In the genomic region with DNA sequence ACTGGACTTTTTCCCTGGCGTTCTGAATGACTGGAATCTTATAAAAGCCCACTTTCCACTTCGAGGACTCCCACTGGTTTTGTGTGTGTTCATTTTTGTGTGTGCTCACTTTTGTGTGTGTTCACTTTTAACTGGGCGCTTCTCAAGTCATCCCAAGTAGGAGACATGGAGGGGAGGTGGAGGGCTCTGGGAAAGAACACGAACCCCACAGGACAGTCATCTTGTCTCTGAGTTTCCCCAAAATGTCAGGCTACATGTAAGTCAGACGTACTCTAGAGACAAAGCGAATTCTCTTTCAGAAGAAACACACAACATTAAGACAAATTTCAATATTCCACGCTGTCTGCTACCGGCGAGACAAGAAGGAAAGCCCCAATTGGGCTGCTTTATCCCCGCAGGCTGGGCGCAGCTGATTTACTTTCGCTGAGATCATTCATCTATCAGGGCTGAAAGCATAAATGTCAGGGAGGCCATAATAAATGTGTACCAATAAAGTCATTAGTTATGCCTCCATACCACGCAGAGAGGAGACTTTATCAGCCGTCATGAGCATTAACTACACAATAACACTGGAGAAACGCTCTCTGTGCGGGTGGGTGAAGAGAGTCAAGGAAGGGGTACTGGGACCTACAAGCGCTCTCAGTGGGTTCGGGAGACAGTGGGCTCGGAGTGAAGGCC, we compare ENCODE assay signal across 12 mouse cellular contexts.
DNase-seq lines count a peak whose midpoint lies in the region; ATAC-seq and TF ChIP-seq lines count a peak whose summit lies in the region.
"Had no signal": no experiment of that assay in that cellular context is flagged by ENCODE, and none has a peak within 500 bp of the region (broad histone marks: within the 10 kb centered on the region; RNA-seq: fewer than 3 reads in every experiment).

No protein-coding gene starts in this region.

- no peak overlapping the region for H3K4me3 ChIP-seq in forebrain, embryonic 14.5 days (ENCODE audit: low read depth, low read length)
- H3K4me3 ChIP-seq in forebrain, embryonic 16.5 days (replicated peaks; ENCODE audit: low read length): no peak overlapping the region
- no peak overlapping the region for H3K4me3 ChIP-seq in embryonic facial prominence, embryonic 12.5 days
- H3K4me3 ChIP-seq in hindbrain, postnatal 0 days (ENCODE audit: low read length): no peak overlapping the region
- H3K4me3 ChIP-seq in midbrain, embryonic 16.5 days (ENCODE audit: low read depth, low read length): no peak overlapping the region
- H3K4me3 ChIP-seq: gastrocnemius, adult 2 months; liver, embryonic 12.5 days; megakaryocyte, embryonic 14.5 days had no signal

- no peaks in the 10 kb centered on the region for H3K36me3 ChIP-seq in forebrain, embryonic 14.5 days (ENCODE audit: control insufficient read depth, insufficient read depth, low read length)
- no peaks in the 10 kb centered on the region for H3K36me3 ChIP-seq in forebrain, embryonic 16.5 days (ENCODE audit: control insufficient read depth, insufficient read depth)
- H3K36me3 ChIP-seq in embryonic facial prominence, embryonic 12.5 days: no peaks in the 10 kb centered on the region
- H3K36me3 ChIP-seq in hindbrain, postnatal 0 days (ENCODE audit: insufficient read depth, low read length): no peaks in the 10 kb centered on the region
- H3K36me3 ChIP-seq in midbrain, embryonic 16.5 days (ENCODE audit: control insufficient read depth, insufficient read depth, low read length): no peaks in the 10 kb centered on the region
- H3K36me3 ChIP-seq: liver, embryonic 12.5 days had no signal

- ATAC-seq in forebrain, embryonic 14.5 days: 0 out of 2 replicates have a peak, but pooled peaks have one; percentile 10
- ATAC-seq in forebrain, embryonic 16.5 days: no peak
- no peak for ATAC-seq in embryonic facial prominence, embryonic 12.5 days (ENCODE audit: insufficient number of reproducible peaks, insufficient read depth, low FRiP score, low TSS enrichment)
- peak; percentile 54 for ATAC-seq in hindbrain, postnatal 0 days
- ATAC-seq in midbrain, embryonic 16.5 days: 0 out of 2 replicates have a peak, but pooled peaks have one; percentile 27
- ATAC-seq: liver, embryonic 12.5 days had no signal

- no peak for DNase-seq in forebrain, embryonic 14.5 days (ENCODE audit: low spot score)
- DNase-seq in hindbrain, postnatal 0 days (ENCODE audit: low spot score): peak; percentile 45
- DNase-seq in urinary bladder, postnatal 4 days (ENCODE audit: low spot score in 2 of 2): no peak
- no peak for DNase-seq in ovary, adult 18-20 months (ENCODE audit: low spot score)
- DNase-seq in layer of hippocampus, adult 9-11 months: no peak
- DNase-seq: B cell, adult 2 months; gastrocnemius, adult 2 months had no signal

- H3K9me3 ChIP-seq in forebrain, embryonic 14.5 days (replicated peaks; ENCODE audit: control insufficient read depth, low read length): no peaks in the 10 kb centered on the region
- H3K9me3 ChIP-seq in forebrain, embryonic 16.5 days (ENCODE audit: control insufficient read depth, low read length): no peaks in the 10 kb centered on the region
- H3K9me3 ChIP-seq in embryonic facial prominence, embryonic 12.5 days: no peaks in the 10 kb centered on the region
- H3K9me3 ChIP-seq in hindbrain, postnatal 0 days (ENCODE audit: low read length): no peaks in the 10 kb centered on the region
- H3K9me3 ChIP-seq in midbrain, embryonic 16.5 days (replicated peaks; ENCODE audit: control insufficient read depth, low read length, poor library complexity, severe bottlenecking): no peaks in the 10 kb centered on the region
- H3K9me3 ChIP-seq: liver, embryonic 12.5 days had no signal

- no peak overlapping the region for H3K9ac ChIP-seq in forebrain, embryonic 14.5 days (ENCODE audit: low read length)
- no peak overlapping the region for H3K9ac ChIP-seq in forebrain, embryonic 16.5 days (replicated peaks; ENCODE audit: low read depth, low read length)
- H3K9ac ChIP-seq in embryonic facial prominence, embryonic 12.5 days: no peak overlapping the region
- H3K9ac ChIP-seq in hindbrain, postnatal 0 days (replicated peaks; ENCODE audit: low read length): no peak overlapping the region
- 0 out of 2 replicates have a peak overlapping the region, but pooled peaks have one; percentile 1 for H3K9ac ChIP-seq in midbrain, embryonic 16.5 days (ENCODE audit: low read depth, low read length)
- H3K9ac ChIP-seq: liver, embryonic 12.5 days had no signal

- WGBS in forebrain, embryonic 14.5 days: 74% methylated on average over 19 of the region's 19 CpGs
- WGBS in forebrain, embryonic 16.5 days: 73% methylated on average over 19 of the region's 19 CpGs
- 78% methylated on average over 19 of the region's 19 CpGs for WGBS in embryonic facial prominence, embryonic 12.5 days
- WGBS in hindbrain, postnatal 0 days: 38% methylated on average over 19 of the region's 19 CpGs
- 42% methylated on average over 19 of the region's 19 CpGs for WGBS in midbrain, embryonic 16.5 days

- no peak for TF ChIP-seq CTCF in hindbrain, postnatal 0 days (IDR thresholded peaks at IDR 0.05; ENCODE audit: low read depth)

- 0 out of 2 replicates have a peak, but pooled peaks cover 3% of the 10 kb centered on the region for H3K4me1 ChIP-seq in forebrain, embryonic 14.5 days (ENCODE audit: control insufficient read depth, insufficient read depth, low read length)
- H3K4me1 ChIP-seq in forebrain, embryonic 16.5 days (replicated peaks; ENCODE audit: control insufficient read depth, insufficient read depth, low read length): 0 out of 2 replicates have a peak, but pooled peaks cover 11% of the 10 kb centered on the region
- H3K4me1 ChIP-seq in embryonic facial prominence, embryonic 12.5 days: peaks cover 6% of the 10 kb centered on the region; the same call in 1 of the 2 replicates
- H3K4me1 ChIP-seq in hindbrain, postnatal 0 days (ENCODE audit: insufficient read depth, low read length): peaks cover 11% of the 10 kb centered on the region; the same call in 1 of the 2 replicates
- peaks cover 12% of the 10 kb centered on the region; the same call in 1 of the 2 replicates for H3K4me1 ChIP-seq in midbrain, embryonic 16.5 days (ENCODE audit: control insufficient read depth, insufficient read depth, low read length)

- H3K4me2 ChIP-seq in forebrain, embryonic 14.5 days (ENCODE audit: low read length): no peak overlapping the region
- H3K4me2 ChIP-seq in forebrain, embryonic 16.5 days (ENCODE audit: low read length): no peak overlapping the region
- H3K4me2 ChIP-seq in embryonic facial prominence, embryonic 12.5 days (replicated peaks): no peak overlapping the region
- H3K4me2 ChIP-seq in hindbrain, postnatal 0 days (ENCODE audit: low read depth, low read length): peak overlapping the region; percentile 38
- H3K4me2 ChIP-seq in midbrain, embryonic 16.5 days (ENCODE audit: low read length): peak overlapping the region; percentile 27
- H3K4me2 ChIP-seq: liver, embryonic 12.5 days had no signal

- no peak overlapping the region for H3K27ac ChIP-seq in forebrain, embryonic 14.5 days (ENCODE audit: low read depth, low read length)
- H3K27ac ChIP-seq in forebrain, embryonic 16.5 days (ENCODE audit: low read length): no peak overlapping the region
- H3K27ac ChIP-seq in embryonic facial prominence, embryonic 12.5 days: 0 out of 2 replicates have a peak overlapping the region, but pooled peaks have one; percentile 23
- H3K27ac ChIP-seq in hindbrain, postnatal 0 days: no peak overlapping the region
- H3K27ac ChIP-seq in midbrain, embryonic 16.5 days (ENCODE audit: low read length): peak overlapping the region; percentile 50; the same call in 1 of the 2 replicates
- H3K27ac ChIP-seq: gastrocnemius, adult 2 months; liver, embryonic 12.5 days had no signal

- no peaks in the 10 kb centered on the region for H3K27me3 ChIP-seq in forebrain, embryonic 14.5 days (replicated peaks; ENCODE audit: control insufficient read depth, insufficient read depth, low read length)
- H3K27me3 ChIP-seq in forebrain, embryonic 16.5 days (replicated peaks; ENCODE audit: control insufficient read depth, insufficient read depth, low read length): no peaks in the 10 kb centered on the region
- H3K27me3 ChIP-seq in embryonic facial prominence, embryonic 12.5 days: no peaks in the 10 kb centered on the region
- no peaks in the 10 kb centered on the region for H3K27me3 ChIP-seq in hindbrain, postnatal 0 days (ENCODE audit: insufficient read depth, low read length)
- no peaks in the 10 kb centered on the region for H3K27me3 ChIP-seq in midbrain, embryonic 16.5 days (ENCODE audit: control insufficient read depth, insufficient read depth, low read depth, low read length)
- H3K27me3 ChIP-seq: liver, embryonic 12.5 days; megakaryocyte, embryonic 14.5 days had no signal

Comparison
In these comparisons a context has a peak if more than half of its experiments do, and no peak if none do; other contexts are left out.
1. ATAC-seq: peak in forebrain, embryonic 14.5 days (single experiment), hindbrain, postnatal 0 days (single experiment) and midbrain, embryonic 16.5 days (single experiment); none in forebrain, embryonic 16.5 days (single experiment) and embryonic facial prominence, embryonic 12.5 days (single experiment).
2. H3K27ac ChIP-seq: peak in embryonic facial prominence, embryonic 12.5 days (single experiment) and midbrain, embryonic 16.5 days (single experiment); none in forebrain, embryonic 14.5 days (single experiment), forebrain, embryonic 16.5 days (single experiment) and hindbrain, postnatal 0 days (single experiment).
3. H3K4me2 ChIP-seq: peak in hindbrain, postnatal 0 days (single experiment) and midbrain, embryonic 16.5 days (single experiment); none in forebrain, embryonic 14.5 days (single experiment), forebrain, embryonic 16.5 days (single experiment) and embryonic facial prominence, embryonic 12.5 days (single experiment).